Mouse (Mus musculus): ENCODE data around the gene Psmd13.

- TF ChIP-seq CTCF (IDR thresholded peaks at IDR 0.05; ENCODE audit: low read depth) (no peak), EP300 (IDR thresholded peaks at IDR 0.05; ENCODE audit: low read depth) (no peak)
Observed at GRCm38 (mm10) chr7:140946311-140946710, 64.5 kb downstream of the Psmd13 start.

All from liver, postnatal 0 days (tissue).